Mouse (Mus musculus): ENCODE measurements around the gene Thsd7b.

DNA sequence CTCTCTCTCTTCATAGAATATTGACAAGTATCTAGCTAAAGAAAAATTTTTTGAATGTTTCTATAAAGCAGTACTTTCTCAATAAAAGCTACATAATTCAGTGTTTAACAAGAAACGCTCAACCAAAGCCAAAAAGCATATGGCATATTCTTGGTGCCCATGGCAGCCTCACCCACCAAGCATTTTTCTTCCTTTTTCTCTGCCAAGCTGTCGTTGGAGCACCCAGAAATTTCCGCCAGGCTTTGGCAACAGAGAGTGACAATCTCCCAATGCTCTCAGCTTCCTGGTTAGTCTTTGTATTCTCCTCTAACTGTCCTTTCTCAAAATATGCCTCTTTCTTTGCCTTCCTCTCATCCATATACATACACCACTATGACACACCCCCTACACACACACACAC lies 857.8 kb downstream of the Thsd7b start:
- TF ChIP-seq GATA1 (IDR thresholded peaks at IDR 0.05; ENCODE audit: borderline replicate concordance, low read length), result no peak
- no peak for TF ChIP-seq FLI1 (IDR thresholded peaks at IDR 0.05; ENCODE audit: low read length)
